Mouse (Mus musculus) CD8-positive naive resting alpha-beta T cell, adult 2 months (primary cell): Measurements from ENCODE around the gene Gsdma.
"Not testable (repeated sequence)": the region's sequence is repeated elsewhere in the genome, so short reads cannot be mapped to it uniquely, and the experiment has no call there.

Experiments used
- DNase-seq, 2 experiments: peaks; one replicate each; pipeline ENCODE4 v3.0.0; 2022; ENCODE audit warnings: low read depth in 2 of 2, low spot score in 2 of 2

Gene Gsdma

GRCm38 (mm10) chr11:98664091-98664490 lies at the start of gene Gsdma:
Gsdma (plus strand) TSS chr11:98664351.
- DNase-seq: no peak

GRCm38 (mm10) chr11:98620791-98621190 lies 43.4 kb upstream of the Gsdma start:
- no peak for DNase-seq

GRCm38 (mm10) chr11:98623981-98624380 lies 40.2 kb upstream of the Gsdma start:
- DNase-seq: not testable (repeated sequence)

- DNase-seq: not testable (repeated sequence)
These were observed 39.8 kb upstream of the Gsdma start for GRCm38 (mm10) chr11:98624381-98624780.

- no peak for DNase-seq
These were observed 38.3 kb upstream of the Gsdma start, which contains the start of the genes Gm12355 and Gsdma3 for GRCm38 (mm10) chr11:98625611-98626410. Gm12355 (minus strand) TSS chr11:98625661. Gsdma3 (plus strand) TSS chr11:98626360.

- DNase-seq: no peak
These were observed 35.4 kb upstream of the Gsdma start for GRCm38 (mm10) chr11:98628706-98629105.

- DNase-seq: no peak
These were observed 33.5 kb upstream of the Gsdma start for GRCm38 (mm10) chr11:98630646-98631045.

- peak; percentile 25 to 37 for DNase-seq
These were observed 28.7 kb upstream of the Gsdma start for GRCm38 (mm10) chr11:98635312-98635970.

- DNase-seq: no peak
These were observed 26.6 kb upstream of the Gsdma start for GRCm38 (mm10) chr11:98637501-98637900.

GRCm38 (mm10) chr11:98640091-98640490 lies 24.1 kb upstream of the Gsdma start:
- no peak for DNase-seq

- no peak for DNase-seq
These were observed 19.4 kb upstream of the Gsdma start for GRCm38 (mm10) chr11:98644757-98645156.

- no peak for DNase-seq
These were observed 18.2 kb upstream of the Gsdma start for GRCm38 (mm10) chr11:98645946-98646345.

GRCm38 (mm10) chr11:98646459-98646858 lies 17.7 kb upstream of the Gsdma start, which contains the start of gene Gsdma2:
Gsdma2 (plus strand) TSS chr11:98646759.
- DNase-seq: no peak

GRCm38 (mm10) chr11:98655076-98655475 lies 9.1 kb upstream of the Gsdma start:
- DNase-seq: peak; percentile 48 to 54

- DNase-seq: peak; percentile 28 to 62
These were observed 3.6 kb upstream of the Gsdma start for GRCm38 (mm10) chr11:98660517-98660916.

- DNase-seq: no peak
These were observed 4.8 kb downstream of the Gsdma start for GRCm38 (mm10) chr11:98668984-98669383.

- no peak for DNase-seq
These were observed 7.2 kb downstream of the Gsdma start for GRCm38 (mm10) chr11:98671284-98671815.

- DNase-seq: no peak
These were observed 7.7 kb downstream of the Gsdma start for GRCm38 (mm10) chr11:98671857-98672256.

GRCm38 (mm10) chr11:98672482-98672881 lies 8.3 kb downstream of the Gsdma start:
- no peak for DNase-seq

- peak; percentile 55 to 70 for DNase-seq
These were observed 9.0 kb downstream of the Gsdma start for GRCm38 (mm10) chr11:98673136-98673535.

- no peak for DNase-seq
These were observed 11.7 kb downstream of the Gsdma start for GRCm38 (mm10) chr11:98675829-98676363.

GRCm38 (mm10) chr11:98680023-98680422 lies 15.9 kb downstream of the Gsdma start:
- no peak for DNase-seq
